Mouse (Mus musculus): Measurements from ENCODE around the gene P4ha2.

The P4ha2 gene

DNA sequence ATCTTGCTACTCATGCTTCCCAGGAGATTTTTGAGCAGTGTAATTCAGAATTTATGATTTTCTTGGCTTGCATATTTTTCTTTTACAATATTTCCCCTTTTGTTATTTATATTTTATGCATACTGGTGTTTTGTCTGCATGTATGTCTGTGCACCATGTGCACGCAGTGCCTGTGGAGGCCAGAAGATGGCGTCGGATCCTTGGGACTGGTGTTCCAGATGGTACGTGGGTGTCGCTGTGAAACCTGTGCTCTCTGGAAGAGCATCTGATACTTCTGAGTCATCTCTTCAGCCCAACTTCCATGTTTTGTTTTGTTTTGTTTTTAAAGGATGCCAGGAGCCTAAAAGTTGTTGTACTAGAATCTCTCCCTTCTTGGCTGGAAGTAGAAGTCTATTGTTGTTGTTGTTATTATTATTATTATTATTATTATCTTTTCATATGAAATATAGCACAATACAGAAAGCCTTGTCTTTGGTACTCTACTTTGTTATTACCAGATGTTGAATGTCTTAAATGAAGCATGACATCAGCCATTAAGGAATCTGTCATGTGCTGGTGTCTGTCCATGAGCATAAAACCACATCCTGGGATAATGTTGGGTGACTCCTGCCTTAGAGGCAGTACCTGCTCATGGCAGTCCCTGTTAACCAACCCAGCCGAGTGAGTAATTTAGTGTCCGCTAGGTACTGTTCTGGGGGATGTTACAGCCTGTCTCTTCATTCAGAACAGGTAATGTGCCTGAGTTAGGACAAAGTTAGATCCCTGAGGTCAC lies 41.5 kb downstream of the P4ha2 start:
- ChIA-PET CTCF (interaction anchor here in 3 of 4 experiments (0.6 to 2.3 kb wide), 6 partner anchors 10 to 139 kb away, joined by 3 to 10 read pairs (median 4); no protein-coding TSS in a partner anchor), POLR2A (interaction anchor here in 2 of 4 experiments (0.6 kb wide), 3 partner anchors 116 to 237 kb away, joined by 3 read pairs; no protein-coding TSS in a partner anchor)

DNA sequence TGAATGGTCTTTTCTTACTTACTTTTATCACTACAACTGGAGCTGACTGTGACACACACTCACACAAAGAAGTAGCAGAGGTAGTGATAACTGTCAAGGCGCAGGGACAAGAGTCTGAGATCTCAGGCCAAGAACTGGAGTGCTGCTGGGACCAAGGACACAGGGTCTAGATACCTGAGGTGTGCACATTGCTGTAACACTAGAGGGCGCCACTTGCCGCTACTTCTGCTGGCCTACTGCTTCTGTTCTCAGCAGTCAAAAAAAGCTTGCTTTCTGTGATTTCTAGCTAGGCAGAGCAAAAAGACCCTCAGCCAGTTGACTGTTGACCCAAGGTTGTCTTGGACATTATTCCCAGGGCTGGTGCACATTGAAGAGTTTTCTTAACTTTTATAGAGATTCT lies 45.0 kb downstream of the P4ha2 start:
- ChIA-PET CTCF (interaction anchor here (0.5 to 1.4 kb wide), 36 partner anchors 11 to 527 kb away, joined by 3 to 12 read pairs (median 3); partner anchors contain the start of genes Il3 (in 2 of the 4) and Il4 (in 1 of the 4)), POLR2A (interaction anchor here in 1 of 4 experiments (0.7 to 0.9 kb wide), 2 partner anchors 8 to 15 kb away, joined by 3 read pairs; no protein-coding TSS in a partner anchor)

DNA sequence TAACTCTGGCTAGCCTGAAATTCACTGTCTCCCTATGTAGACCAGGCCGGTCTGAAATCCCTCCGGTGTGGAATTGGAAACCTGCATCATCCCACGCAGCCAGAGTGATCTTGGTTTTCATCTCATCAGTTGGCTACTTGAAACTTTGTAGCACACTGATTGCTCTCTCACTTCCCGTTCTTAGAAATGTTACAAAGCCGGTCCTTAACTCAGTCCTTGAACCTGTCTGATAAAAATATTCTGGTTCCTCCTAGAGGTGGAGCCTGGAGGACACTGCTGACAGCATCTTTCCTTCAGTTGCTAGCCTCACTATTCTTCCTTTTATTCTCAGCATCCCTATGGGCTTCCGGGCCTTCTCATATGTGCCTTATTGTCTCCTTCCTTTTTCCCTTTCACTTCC lies 46.1 kb downstream of the P4ha2 start:
- CTCF ChIA-PET: interaction anchor here in 3 of 4 experiments (0.6 to 1.4 kb wide), 4 partner anchors 17 to 111 kb away, joined by 6 to 10 read pairs (median 6); no protein-coding TSS in a partner anchor
- POLR2A ChIA-PET: no interaction called here

DNA sequence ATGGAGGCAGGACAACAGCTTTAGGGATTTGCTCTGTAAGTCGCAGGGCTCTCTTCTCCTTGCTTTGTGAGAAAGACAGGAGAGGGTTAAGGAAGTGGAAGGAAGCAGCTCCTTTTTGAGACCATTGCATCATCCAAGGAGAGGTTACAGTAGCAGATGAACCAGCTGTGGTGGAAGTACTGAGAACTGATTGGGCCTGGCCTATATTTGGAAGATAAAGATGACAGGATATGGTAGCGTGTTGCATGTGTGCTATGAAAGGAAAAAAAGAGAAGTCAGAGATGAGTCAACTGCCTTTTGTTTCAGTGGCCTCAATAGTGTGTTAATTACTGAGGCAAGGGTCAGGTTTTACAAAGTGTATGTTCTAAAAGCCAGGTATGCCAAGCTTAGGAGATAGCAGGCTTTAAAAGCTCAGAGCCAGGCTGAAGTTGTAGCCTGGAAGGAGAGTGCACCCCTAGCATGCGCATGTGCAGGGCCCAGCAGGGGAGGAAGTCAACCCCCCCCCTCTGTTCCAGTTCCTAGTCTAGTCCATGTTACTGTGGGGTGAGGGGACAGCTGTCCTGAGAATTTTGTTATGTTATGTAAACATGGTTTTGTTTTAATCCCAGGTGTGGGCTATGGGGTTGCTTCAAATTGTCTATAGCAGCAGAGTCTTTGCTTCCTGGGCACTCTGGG lies 50.0 kb downstream of the P4ha2 start:
- CTCF ChIA-PET: interaction anchor here in 1 of 4 experiments (0.6 kb wide), 1 partner anchor 104 kb away, joined by 3 read pairs; no protein-coding TSS in a partner anchor
- POLR2A ChIA-PET: no interaction called here

DNA sequence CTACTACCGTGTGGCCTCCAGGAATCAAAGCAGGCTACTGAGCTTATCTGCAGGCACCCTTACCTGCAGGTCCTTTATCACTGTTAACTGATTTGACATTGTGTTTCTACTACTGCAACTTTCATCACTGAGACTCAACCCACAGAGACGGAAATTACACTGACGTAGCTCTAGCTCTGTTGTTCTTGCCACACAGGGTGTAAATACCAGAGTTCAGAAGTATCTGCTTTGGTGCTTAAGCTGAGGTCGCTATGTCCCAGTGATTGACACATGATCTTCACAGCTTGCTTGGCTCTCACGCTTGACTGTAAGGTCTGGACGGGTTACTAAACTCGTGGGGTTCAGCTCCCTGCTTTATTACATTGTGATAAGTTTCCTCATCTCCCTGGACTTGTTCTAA lies 51.2 kb downstream of the P4ha2 start:
- ChIA-PET CTCF (interaction anchor here in 3 of 4 experiments (0.6 to 1.3 kb wide), 3 partner anchors 48 to 149 kb away, joined by 3 to 5 read pairs (median 3); no protein-coding TSS in a partner anchor), POLR2A (no interaction called here)

DNA sequence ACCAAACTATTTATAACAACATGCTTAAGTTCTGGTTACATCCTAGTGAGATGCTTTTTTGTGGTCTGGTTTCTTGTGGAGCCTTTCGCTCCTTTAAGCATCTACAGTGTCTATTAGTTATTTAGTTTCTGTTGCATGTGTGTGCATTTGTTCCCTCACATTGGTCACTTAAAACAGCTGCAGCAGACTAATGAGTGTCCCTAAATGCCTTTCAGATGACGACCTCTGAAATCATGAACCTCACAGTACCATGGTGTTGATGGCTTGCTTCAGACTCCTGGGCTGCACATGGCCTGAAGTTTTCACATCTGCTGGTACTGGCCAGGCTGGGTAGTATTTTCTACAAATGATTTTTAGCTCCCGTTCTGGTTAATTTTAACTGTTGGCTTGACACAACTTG lies 53.1 kb downstream of the P4ha2 start:
- ChIA-PET POLR2A (interaction anchor here in 1 of 4 experiments (0.7 kb wide), 1 partner anchor 8 kb away, joined by 3 read pairs; no protein-coding TSS in a partner anchor), CTCF (no interaction called here)

DNA sequence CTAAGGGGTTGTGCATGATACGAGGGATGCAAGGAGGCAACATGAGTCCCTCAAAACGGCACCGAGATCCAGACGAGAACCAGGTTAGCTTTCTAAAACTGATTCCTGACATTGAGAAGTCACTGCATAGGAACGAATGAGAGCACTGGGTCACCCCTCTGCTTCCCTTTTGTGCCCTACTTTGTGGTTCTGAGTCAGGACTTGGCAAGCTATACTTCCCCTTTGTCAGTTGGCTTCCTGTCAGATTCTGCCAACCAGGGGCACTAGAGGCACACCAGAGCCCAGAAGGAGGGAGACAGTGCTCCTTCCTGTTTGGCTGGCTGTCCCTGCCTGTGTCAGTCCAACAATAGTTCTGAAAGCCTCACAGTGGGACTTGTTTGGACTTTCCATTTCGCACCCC lies 56.0 kb downstream of the P4ha2 start:
- CTCF ChIA-PET: interaction anchor here in 1 of 4 experiments (2.2 kb wide), 1 partner anchor 109 kb away, joined by 4 read pairs; no protein-coding TSS in a partner anchor

DNA sequence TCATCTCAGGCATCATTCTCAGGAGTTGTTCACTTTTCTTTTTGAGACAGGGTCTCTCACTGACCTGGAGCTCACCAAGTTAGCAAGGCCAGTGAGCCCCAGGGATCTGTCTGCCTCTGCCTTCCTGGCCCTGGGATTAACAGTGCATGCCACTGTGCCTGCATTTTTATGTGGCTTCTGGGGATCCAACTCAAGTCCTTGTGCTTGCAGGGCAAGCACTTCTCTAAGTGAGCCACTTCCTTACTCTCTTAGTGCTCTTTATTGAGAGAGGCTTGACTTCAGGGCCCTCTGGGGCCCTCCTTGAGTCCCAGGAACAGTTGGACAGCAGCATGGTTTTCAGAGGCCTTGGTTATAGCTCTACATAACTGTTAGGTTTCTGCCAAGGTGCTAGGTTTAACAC lies 56.6 kb downstream of the P4ha2 start:
- POLR2A ChIA-PET: no interaction called here
- CTCF ChIA-PET: interaction anchor here in 1 of 4 experiments (0.6 kb wide), 1 partner anchor 101 kb away, joined by 3 read pairs; no protein-coding TSS in a partner anchor

More for the DNA sequence above, 56.0 kb downstream of the P4ha2 start:
- POLR2A ChIA-PET: no interaction called here

DNA sequence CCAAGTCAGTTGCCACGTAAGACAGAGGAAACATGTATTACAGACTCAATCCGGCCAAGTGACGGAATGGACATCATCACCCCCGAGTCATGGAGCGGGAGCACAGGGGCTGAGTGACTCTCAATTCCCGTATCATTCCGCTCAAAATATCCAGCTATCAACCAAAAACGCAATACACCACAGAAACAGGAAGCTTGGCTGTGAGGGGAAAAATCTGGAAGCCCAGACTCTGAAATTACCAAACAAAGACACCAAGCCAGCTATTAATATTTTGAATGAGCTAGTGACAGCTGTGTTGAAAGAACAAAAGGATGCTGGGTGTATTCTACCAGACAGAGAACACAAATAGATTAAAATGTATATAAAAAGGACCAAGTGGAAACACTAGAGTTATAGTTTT lies 57.7 kb downstream of the P4ha2 start:
- POLR2A ChIA-PET: interaction anchor here in 1 of 4 experiments (0.9 kb wide), 1 partner anchor 42 kb away, joined by 3 read pairs; no protein-coding TSS in a partner anchor
- CTCF ChIA-PET: interaction anchor here in 1 of 4 experiments (0.7 kb wide), 1 partner anchor 76 kb away, joined by 3 read pairs; no protein-coding TSS in a partner anchor

DNA sequence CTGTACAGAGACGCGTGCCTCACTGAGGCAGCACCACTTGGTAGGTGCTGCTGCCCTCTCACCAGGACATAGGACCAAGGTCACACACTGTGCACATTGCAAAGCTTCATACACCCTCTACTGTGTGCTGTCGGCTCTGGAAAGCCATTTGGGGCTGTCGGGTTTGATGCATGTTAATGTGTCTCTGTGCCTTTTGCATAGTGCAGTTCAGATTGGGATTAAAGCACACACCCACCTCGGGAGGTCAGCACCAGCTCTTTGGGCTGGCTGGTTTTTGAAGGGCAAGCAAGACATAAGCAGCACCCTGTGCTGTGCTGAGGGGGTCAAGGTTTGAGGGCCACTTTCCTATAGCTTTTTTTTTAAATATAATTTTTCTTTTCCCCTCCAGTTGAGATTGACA lies 60.5 kb downstream of the P4ha2 start:
- ChIA-PET POLR2A (interaction anchor here in 2 of 4 experiments (0.6 to 2.0 kb wide), 5 partner anchors 9 to 395 kb away, joined by 3 to 7 read pairs (median 3); partner anchors contain the start of gene Rapgef6 (in 1 of the 2)), CTCF (interaction anchor here in 1 of 4 experiments (1.0 to 1.1 kb wide), 2 partner anchors 15 to 104 kb away, joined by 3 to 4 read pairs; no protein-coding TSS in a partner anchor)

DNA sequence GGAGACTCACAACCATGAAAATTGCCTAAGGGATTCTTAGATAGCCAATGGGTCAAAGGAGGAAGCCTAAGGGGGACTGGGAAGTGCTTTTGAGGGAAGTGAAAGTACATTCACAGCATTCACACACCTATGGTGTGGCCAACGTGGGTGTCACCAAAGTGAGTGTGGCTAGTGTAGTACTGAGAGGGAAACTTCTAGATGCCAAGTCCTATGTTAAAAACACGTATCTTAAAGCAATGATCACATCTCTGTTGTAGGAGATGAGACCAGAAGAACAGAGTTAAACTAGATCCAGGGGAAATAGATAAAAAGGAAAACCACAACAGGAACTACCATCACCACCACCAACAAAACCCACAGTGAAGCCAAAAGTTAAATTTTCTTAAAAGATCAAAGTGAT lies 61.0 kb downstream of the P4ha2 start:
- CTCF ChIA-PET: interaction anchor here in 1 of 4 experiments (1.1 kb wide), 1 partner anchor 16 kb away, joined by 3 read pairs; no protein-coding TSS in a partner anchor

DNA sequence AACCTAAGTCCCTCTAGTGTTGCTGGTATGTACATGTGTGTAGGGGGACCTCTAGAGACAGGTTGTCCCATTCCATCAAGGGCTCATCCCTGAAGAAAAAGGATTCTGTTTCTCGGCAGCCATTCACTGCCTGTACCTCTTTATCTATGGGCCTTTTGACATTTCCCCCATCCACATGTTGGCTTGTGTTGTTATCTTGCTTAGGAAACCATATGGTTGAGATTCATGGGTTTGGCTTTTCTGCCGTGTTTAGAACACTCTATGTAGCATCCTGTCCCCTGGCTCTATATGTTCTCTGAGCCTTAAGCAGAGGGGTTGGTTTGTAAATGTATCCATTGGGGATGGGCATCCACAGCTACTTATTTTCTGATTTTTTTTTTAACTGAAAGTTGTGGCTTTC lies 61.6 kb downstream of the P4ha2 start:
- ChIA-PET POLR2A (interaction anchor here in 1 of 4 experiments (1.4 kb wide), 1 partner anchor 77 kb away, joined by 3 read pairs; no protein-coding TSS in a partner anchor), CTCF (interaction anchor here in 1 of 4 experiments (0.6 to 0.7 kb wide), 2 partner anchors 16 to 96 kb away, joined by 6 to 8 read pairs; no protein-coding TSS in a partner anchor)

More for the DNA sequence above, 61.0 kb downstream of the P4ha2 start:
- POLR2A ChIA-PET: interaction anchor here in 1 of 4 experiments (1.4 to 1.8 kb wide), 3 partner anchors 9 to 47 kb away, joined by 3 to 7 read pairs (median 3); no protein-coding TSS in a partner anchor

DNA sequence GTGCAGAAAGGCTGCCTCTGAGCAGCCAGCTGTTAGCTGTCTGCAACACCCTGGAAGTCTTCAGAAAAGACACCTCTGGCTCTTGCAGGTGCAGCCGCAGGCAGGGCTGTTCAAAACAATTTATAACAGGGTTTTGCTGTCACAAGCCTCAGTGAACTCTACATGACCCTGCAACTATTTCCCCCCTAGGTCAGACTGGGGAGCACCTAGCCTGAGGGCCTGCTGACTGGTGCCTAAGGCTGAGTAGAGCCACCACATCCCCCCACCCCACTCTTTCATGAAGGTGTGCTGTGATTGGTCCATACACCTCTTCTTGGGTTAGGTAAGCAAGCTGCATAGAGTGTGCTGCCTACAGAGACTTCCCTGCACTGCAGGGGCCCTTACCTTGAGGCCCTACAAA lies 63.1 kb downstream of the P4ha2 start:
- ChIA-PET CTCF (interaction anchor here in 2 of 4 experiments (0.6 to 1.6 kb wide), 2 partner anchors 18 to 50 kb away, joined by 6 to 11 read pairs; no protein-coding TSS in a partner anchor), POLR2A (interaction anchor here in 2 of 4 experiments (1.1 to 2.2 kb wide), 4 partner anchors 13 to 76 kb away, joined by 3 to 7 read pairs (median 4); no protein-coding TSS in a partner anchor)

DNA sequence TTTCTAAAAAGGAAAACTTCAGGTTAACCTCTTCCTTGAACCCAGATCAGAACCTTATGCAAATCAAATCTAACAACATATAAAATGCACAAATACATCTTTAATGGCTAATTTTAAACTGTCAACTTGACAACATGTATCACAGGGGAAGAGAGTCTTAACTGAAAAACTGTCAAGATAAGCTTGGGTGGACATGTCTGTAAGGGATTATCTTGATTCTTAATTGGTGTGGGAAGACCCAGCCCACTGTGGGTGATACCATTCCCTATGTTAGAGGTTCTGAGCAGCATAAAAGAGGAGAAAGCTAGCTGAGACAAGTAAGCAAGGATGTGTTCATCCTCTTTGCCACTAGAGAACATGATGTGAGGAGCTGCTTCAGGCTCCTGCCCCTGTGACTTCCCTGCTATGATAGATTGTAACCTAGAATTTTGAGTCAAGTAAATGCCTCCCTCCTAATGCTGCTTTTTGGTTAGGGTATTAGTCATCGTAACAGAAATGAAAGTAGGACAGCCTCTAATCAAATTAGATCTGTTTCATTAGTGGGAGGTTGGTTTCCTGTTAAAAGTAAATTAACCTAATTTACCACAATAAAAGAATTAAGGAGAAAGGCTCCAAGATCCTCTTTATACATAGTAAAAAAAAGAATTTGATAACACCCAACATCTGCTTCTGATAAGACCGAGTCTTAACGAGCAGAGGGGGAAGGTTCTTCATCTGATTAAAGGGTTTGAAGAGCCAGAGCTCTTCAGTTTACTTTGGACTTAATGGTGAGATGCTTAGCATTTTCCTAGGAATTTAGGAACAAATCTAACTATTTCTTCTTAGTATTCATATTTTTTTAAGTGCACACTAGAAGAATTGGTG lies 69.8 kb downstream of the P4ha2 start:
- ChIA-PET CTCF (interaction anchor here in 1 of 4 experiments (0.6 kb wide), 1 partner anchor 185 kb away, joined by 3 read pairs; no protein-coding TSS in a partner anchor), POLR2A (interaction anchor here in 1 of 4 experiments (2.1 kb wide), 1 partner anchor 9 kb away, joined by 7 read pairs; no protein-coding TSS in a partner anchor)

DNA sequence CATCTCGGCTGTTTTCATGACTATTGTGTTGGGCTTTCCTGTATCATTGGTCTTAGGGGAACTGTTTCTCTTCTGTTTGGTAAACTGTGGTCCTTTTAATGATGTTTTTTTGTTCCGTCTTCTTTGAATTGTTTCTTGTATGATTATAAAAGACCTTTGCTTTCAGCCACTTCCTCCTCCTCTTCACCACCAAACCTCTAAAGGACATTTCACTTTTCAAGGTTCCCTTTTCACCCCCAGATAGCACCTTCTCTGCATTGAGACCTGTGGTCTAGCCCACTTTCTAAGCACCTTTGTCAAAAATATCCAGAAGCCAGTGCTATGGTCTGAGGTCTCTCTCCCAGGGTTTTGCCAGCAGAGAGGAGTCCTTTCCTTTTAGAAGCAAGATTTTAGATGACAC lies 71.3 kb downstream of the P4ha2 start:
- ChIA-PET CTCF (no interaction called here), POLR2A (no interaction called here)

DNA sequence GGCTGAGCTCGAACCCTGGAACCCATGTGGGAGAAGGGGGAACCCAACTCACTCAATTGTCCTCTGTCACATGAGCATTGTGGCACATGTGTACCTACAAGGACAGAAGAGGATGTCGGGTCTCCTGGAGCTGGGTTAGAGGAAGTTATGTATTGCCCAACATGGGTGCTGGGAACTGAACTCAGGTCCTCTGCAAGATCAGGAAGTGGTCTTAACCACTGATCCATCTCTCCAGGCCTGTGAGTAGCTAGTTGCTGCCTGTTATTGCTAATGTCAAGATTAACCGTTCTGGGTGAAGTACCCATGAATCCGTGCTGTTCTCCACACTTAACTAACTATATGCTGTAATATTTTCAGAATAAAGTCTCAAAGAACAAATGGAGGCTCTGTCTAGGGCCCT lies 74.3 kb downstream of the P4ha2 start:
- ChIA-PET POLR2A (no interaction called here), CTCF (no interaction called here)

DNA sequence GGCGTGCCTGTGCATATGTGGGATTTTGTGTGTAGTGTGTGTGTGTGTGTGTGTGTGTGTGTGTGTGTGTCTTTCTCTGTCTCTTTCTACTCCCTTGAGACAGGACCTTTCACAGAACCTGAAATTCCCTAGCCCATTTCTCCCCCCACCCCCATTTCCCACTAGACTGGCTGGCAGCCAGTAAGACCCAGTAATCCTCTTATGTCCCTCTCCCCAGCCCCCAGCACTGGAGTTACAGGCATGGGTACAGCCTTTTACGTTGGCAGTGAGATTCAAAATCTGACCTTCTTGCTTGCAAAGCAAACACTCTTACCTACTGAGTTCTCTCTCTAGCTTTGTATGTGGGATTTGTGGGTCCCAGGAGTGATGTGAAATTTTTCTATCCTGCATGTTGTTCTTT lies 75.0 kb downstream of the P4ha2 start:
- POLR2A ChIA-PET: no interaction called here
- CTCF ChIA-PET: no interaction called here

Measured in embryonic stem cell, embryonic (primary cell).